Mouse (Mus musculus) retina, postnatal 1 day (tissue): Measurements from ENCODE around the gene Gas2l1.
A peak's percentile ranks its signal among the peaks of the same experiment; 100 is the strongest.
"Not testable (repeated sequence)": the region's sequence is repeated elsewhere in the genome, so short reads cannot be mapped to it uniquely, and the experiment has no call there.

ENCODE experiments used
- DNase-seq: peaks from one replicate; pipeline ENCODE4 v3.0.0-alpha.2; 2012

Gene Gas2l1

GRCm38 (mm10) chr11:5065056-5065821, at the start of gene Gas2l1:
Gene Gas2l1, minus strand, starts transcription at chr11:5065327.
- DNase-seq, result peak; percentile 92

- DNase-seq, result no peak
Measured at GRCm38 (mm10) chr11:5113645-5114044, 48.5 kb upstream of the Gas2l1 start.

- DNase-seq, result no peak
Measured at GRCm38 (mm10) chr11:5109441-5109840, 44.3 kb upstream of the Gas2l1 start.

- no peak for DNase-seq
Measured at GRCm38 (mm10) chr11:5103986-5104509, 38.9 kb upstream of the Gas2l1 start.

- DNase-seq, result no peak
Measured at GRCm38 (mm10) chr11:5102384-5102783, 37.3 kb upstream of the Gas2l1 start.

GRCm38 (mm10) chr11:5101641-5102040, 36.5 kb upstream of the Gas2l1 start:
- DNase-seq, result no peak

- no peak for DNase-seq
Measured at GRCm38 (mm10) chr11:5100801-5101200, 35.7 kb upstream of the Gas2l1 start.

DNA sequence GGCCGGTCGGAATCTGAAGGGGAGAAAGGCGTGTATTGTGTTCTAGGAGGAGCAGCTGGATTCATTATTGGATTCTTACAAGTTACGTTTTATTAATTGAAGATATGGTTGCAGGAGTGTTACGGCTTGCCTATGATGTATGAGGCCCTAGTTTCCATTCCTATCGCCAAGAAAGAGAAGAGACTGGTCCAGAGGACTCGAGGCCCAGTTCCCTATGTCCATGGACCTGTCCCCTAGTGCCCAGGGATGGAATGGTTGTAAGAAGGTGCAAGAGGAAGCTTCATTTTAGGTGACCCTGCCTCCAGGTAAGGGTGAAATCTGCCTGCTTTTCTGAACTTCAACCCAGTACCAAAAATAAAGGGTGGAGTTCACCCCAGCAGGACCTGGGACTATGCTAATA, 35.2 kb upstream of the Gas2l1 start:
- DNase-seq, result no peak

- DNase-seq, result peak; percentile 90
Measured at GRCm38 (mm10) chr11:5099576-5100183, 34.6 kb upstream of the Gas2l1 start.

GRCm38 (mm10) chr11:5098736-5099542, 33.8 kb upstream of the Gas2l1 start, which contains the start of the genes Rhbdd3 and Ewsr1:
Gene Rhbdd3, plus strand, starts transcription at chr11:5098926.
Gene Ewsr1, minus strand, starts transcription at chr11:5099266.
- peak; percentile 99 for DNase-seq

DNA sequence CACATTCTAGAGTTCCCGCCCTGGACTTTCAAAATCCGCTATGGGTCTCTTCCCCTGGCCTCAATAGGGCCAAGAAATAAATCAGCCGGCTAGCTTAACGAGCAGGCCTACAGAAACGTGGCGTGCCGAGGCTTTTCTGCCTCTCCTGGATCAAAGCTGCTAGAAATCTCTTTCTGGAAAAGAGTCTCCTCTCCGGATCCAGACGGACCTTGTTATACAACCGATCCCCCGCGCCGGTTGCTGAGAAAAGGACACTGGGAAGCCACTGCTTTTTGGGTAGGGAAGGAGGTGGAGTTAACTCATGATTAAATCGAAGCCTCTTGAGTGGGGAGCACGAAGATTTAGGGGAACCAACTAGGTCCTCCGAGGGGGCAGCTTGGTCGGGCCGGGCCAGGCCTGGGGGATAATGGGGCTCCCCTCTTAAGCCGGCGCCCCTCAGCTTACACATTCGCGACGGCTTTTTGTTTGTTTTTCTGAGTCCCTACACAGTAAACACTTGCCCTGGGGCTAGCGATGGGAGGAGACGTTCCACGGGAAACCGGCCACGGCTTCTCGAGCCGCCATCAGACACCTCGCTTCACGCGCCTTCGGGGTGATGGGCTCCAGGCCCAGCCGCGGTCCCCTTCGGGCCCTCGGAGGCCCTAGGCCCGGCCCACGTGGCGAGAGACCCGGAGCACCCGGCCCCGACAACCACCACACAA, 33.1 kb upstream of the Gas2l1 start:
- DNase-seq, result peak; percentile 33

GRCm38 (mm10) chr11:5096480-5097020, 31.4 kb upstream of the Gas2l1 start:
- no peak for DNase-seq

DNA sequence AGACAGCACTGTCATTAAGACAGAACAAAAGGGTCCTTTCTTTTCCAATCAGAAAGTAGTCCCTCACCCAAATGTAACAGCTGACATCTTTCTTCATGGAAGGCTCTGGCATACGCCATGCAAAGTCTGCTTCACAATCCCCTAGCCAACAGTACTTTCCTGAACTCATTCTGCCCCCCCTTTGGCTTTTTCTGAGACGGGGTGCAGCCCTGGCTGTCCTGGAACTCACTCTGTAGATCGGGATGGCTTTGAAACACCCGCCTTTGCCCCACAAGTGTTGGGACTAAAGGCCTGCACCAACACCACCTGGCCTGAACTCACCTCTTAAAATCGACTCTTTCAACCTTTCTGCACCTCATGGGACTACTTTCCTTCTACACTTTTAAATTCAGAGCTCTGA, 30.8 kb upstream of the Gas2l1 start:
- DNase-seq, result no peak

GRCm38 (mm10) chr11:5091706-5092105, 26.6 kb upstream of the Gas2l1 start:
- DNase-seq, result peak; percentile 53

DNA sequence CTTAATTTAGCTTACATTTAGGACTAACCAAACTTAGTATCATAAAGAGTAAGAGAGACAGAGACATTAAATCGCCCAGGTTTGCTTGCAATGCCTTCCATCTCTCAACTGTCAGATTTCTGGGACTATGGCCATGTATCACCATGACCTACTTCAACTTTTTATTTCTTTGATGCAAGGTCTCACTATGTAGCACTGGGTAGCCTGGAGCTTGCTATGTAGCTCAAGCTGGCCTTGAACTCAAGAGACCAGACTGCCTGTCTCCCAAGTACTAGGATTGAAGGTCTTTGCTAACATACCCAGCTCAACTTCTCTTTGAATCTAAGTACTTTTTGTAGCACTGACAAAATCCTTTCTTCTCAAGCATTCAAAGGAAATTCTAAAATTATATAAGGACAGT, 24.0 kb upstream of the Gas2l1 start:
- no peak for DNase-seq

DNA sequence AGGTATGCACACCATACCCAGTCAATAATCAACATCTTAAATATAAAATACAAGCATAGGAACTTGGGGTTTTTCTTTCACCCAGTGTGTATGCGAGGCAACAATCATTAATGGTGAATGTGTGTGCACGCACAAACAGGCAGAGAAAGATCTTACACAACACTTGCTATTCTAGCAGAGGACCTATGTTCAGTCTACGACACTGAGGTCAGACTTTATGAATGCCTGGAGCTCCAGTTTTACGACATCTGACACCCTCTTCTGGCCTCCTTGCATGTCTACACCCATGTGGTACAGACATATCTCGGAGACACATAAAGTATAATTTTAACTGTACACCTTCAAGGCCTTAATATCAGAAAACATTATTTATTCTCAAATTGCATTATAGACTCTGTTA, 11.7 kb upstream of the Gas2l1 start:
- not testable (repeated sequence) for DNase-seq

DNA sequence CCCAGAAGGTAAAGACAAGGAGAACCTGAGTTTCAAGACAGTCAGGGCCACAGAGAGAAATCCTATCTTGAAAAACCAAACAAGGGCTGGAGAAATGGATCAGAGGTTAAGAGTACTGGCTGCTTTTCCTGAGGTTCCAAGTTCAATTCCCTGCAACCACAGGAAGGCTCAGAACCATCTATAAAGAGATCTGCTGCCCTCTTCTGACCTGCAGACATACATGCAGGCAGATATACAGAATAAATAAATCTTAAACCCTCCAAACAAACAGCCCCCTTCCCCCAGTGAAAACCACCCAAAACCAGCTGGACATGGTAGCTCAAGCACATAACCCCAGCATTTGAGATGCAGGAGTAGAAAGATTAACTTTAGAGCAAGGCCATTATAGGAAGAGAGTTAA, 10.6 kb upstream of the Gas2l1 start:
- DNase-seq, result no peak

- peak; percentile 63 for DNase-seq
Measured at GRCm38 (mm10) chr11:5074882-5075281, 9.8 kb upstream of the Gas2l1 start.

DNA sequence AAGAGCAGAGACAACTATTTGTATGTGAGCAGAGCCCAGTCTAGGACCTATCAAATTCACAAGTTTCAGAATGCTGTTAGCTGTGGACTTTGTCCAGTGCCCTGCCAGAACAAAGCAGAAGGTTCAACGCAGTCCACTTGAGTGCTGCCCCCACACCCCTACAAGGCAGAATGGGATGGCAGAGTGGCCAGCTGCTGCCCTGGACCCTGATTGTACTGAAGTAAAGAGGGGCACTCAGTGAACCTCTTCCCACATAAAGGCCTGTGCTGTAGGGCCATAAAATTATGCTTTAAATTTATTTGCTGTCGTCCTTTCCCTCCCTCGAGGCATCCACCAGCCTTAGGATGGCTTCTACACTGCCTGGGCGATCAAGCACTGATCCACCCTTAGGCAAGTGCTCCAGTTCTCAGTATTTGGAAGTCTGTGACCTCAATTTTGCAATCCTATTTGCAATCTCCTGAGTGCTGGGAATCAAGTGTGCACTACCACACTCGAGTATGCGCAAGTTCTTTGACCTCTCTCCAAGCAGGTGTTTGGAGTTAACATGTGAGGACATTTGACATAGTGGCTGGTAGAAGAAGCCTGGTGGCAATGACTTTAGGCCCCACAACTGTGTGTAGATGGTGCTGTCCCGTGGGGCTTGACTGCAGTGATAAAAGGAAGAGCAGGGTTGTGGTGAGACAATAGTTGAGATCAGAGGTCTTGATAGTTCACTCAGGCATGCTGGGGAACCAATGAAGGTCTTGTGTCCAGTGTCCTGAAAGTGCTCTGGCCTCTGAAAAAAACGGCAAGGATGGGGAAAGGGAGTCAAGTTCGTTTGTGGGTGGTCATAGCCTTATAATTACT, 3.2 kb upstream of the Gas2l1 start:
- DNase-seq, result no peak

DNA sequence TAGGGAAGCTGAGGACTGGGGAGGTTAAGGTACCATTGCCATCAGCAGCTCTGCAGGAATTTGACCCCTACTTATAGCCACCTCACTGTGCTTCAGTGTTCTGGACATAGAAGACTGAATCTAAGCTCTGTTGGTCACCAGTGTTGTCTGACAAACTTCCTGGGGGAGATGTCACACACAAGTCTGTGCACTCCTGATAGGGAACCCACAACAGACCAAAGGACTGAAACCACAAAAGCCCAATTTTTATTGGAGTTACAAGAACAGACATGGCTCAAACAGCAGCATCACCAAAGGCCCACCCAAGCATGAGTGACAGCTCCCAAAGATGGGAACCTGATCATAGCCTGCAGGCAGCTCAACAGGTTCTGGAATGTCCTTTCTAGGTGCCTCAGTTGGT, 1.9 kb upstream of the Gas2l1 start:
- no peak for DNase-seq

- no peak for DNase-seq
Measured at GRCm38 (mm10) chr11:5064282-5065055, 658 bp downstream of the Gas2l1 start.
